Mouse (Mus musculus) small intestine, adult 2 months (tissue): ENCODE data around the gene Cldn3. TPM values are rescaled to one million over a fixed set of nuclear protein-coding genes. Genes with fewer than 3 reads are reported as not detected.
"Not testable (repeated sequence)": the region's sequence is repeated elsewhere in the genome, so short reads cannot be mapped to it uniquely, and the experiment has no call there.

Source experiments
- H3K27ac ChIP-seq: fragments of 200-500 bp; 2 replicates; pipeline ENCODE4 v1.5.1; 2012; ENCODE audit warnings: low read depth, low read length, control low read depth, inconsistent platforms; ENCODE audit not compliant: insufficient read depth
- H3K27me3 ChIP-seq: fragments of 200-500 bp; 2 replicates; pipeline ENCODE4 v1.6.1; 2012; ENCODE audit warnings: mild to moderate bottlenecking, moderate library complexity, low read length, inconsistent platforms; ENCODE audit not compliant: control insufficient read depth, insufficient read depth
- H3K36me3 ChIP-seq: fragments of 200-500 bp; 2 replicates; pipeline ENCODE4 v1.6.1; 2012; ENCODE audit warnings: mild to moderate bottlenecking, low read length, control low read depth, inconsistent platforms; ENCODE audit not compliant: control insufficient read depth, insufficient read depth
- H3K4me1 ChIP-seq: fragments of 200-500 bp; 2 replicates; pipeline ENCODE4 v1.6.1; 2012; ENCODE audit warnings: low read length, inconsistent platforms, mixed read lengths; ENCODE audit not compliant: control insufficient read depth, insufficient read depth, insufficient read length
- H3K4me3 ChIP-seq: fragments of 200-500 bp; 2 replicates; pipeline ENCODE4 v1.5.1; 2012; ENCODE audit warnings: low read depth, mild to moderate bottlenecking, control low read depth, inconsistent platforms, low read length, moderate library complexity
- CTCF ChIP-seq: fragments of 200-500 bp; IDR thresholded peaks from 2 replicates; pipeline ENCODE4 v1.5.1; 2012; ENCODE audit warnings: low read depth, mild to moderate bottlenecking, control low read depth, inconsistent platforms, low read length, moderate library complexity, mixed read lengths; ENCODE audit not compliant: insufficient replicate concordance, insufficient read length; ENCODE audit errors: extremely low read depth
- POLR2A ChIP-seq: fragments of 200-500 bp; IDR thresholded peaks from 2 replicates; pipeline ENCODE4 v1.6.1; 2012; ENCODE audit warnings: low read depth, mild to moderate bottlenecking, control low read depth, inconsistent platforms, low read length, moderate library complexity
- WGBS: fragments of 180-500 bp; shearing (Covaris S2); methylation state at CpG from one replicate; pipeline ENCODE4 v1.1.7; 2018; 5-methylcytosine and 5-hydroxymethylcytosine counted together
- polyA plus RNA-seq: library from polyadenylated mRNA; depleted of rRNA; stranded (reverse); fragments of >200 nt; gene quantifications from 2 replicates; pipeline ENCODE4 v1.2.3, GENCODE M21; 2012; rRNA removed

Cldn3 gene
- 1,043 and 2,448 TPM in 2 replicates for polyA plus RNA-seq

GRCm38 (mm10) chr5:134985633-134986297, at the start of gene Cldn3:
Cldn3 (plus strand) TSS chr5:134986214.
- Histone ChIP-seq H3K27me3 (peaks cover 4% of the 10 kb centered on the region; the same call in 1 of the 2 replicates), H3K27ac (peak within 1 kb of the TSS; percentile 95), H3K36me3 (peaks cover 6% of the 10 kb centered on the region; the same call in 1 of the 2 replicates), H3K4me1 (peaks cover 31% of the 10 kb centered on the region), H3K4me3 (peak within 1 kb of the TSS; percentile 70)
- TF ChIP-seq POLR2A (peak; percentile 98), CTCF (no peak)
- 3% methylated on average over 25 of the region's 25 CpGs for WGBS

- no peak for TF ChIP-seq POLR2A
- no peak for TF ChIP-seq CTCF
- Histone ChIP-seq H3K4me1 (peaks cover 6% of the 10 kb centered on the region), H3K27me3 (no peaks in the 10 kb centered on the region), H3K36me3 (no peaks in the 10 kb centered on the region), H3K27ac (no peak overlapping the region), H3K4me3 (no peak overlapping the region)
- WGBS: 82% methylated on average over 6 of the region's 6 CpGs
Observed at GRCm38 (mm10) chr5:134936626-134937185, 49.3 kb upstream of the Cldn3 start.

- Histone ChIP-seq H3K4me3 (no peak overlapping the region), H3K27ac (no peak overlapping the region), H3K27me3 (no peaks in the 10 kb centered on the region), H3K4me1 (no peaks in the 10 kb centered on the region), H3K36me3 (no peaks in the 10 kb centered on the region)
- TF ChIP-seq POLR2A: no peak
- no peak for TF ChIP-seq CTCF
- WGBS: 74% methylated on average over 3 of the region's 3 CpGs
Observed at GRCm38 (mm10) chr5:134939069-134939468, 46.9 kb upstream of the Cldn3 start.

GRCm38 (mm10) chr5:134939554-134939953, 46.5 kb upstream of the Cldn3 start:
- WGBS: 89% methylated on average over 4 of the region's 7 CpGs
- H3K27ac ChIP-seq, H3K4me3 ChIP-seq, H3K4me1 ChIP-seq, H3K27me3 ChIP-seq, H3K36me3 ChIP-seq: not testable (repeated sequence)

- WGBS: 65% methylated on average over 14 of the region's 14 CpGs
- H3K4me1 ChIP-seq: peaks cover 7% of the 10 kb centered on the region
- no peak for TF ChIP-seq POLR2A
- H3K27ac ChIP-seq: no peak overlapping the region
- H3K27me3 ChIP-seq: peaks cover 6% of the 10 kb centered on the region
- no peak overlapping the region for H3K4me3 ChIP-seq
- no peaks in the 10 kb centered on the region for H3K36me3 ChIP-seq
Observed at GRCm38 (mm10) chr5:134941472-134942209, 44.4 kb upstream of the Cldn3 start.

- H3K27me3 ChIP-seq: peaks cover 6% of the 10 kb centered on the region
- H3K36me3 ChIP-seq: no peaks in the 10 kb centered on the region
- H3K4me1 ChIP-seq: peaks cover 11% of the 10 kb centered on the region
- 66% methylated on average over 2 of the region's 2 CpGs for whole genome bisulfite sequencing
- H3K4me3 ChIP-seq: no peak overlapping the region
- TF ChIP-seq POLR2A: no peak
- TF ChIP-seq CTCF: no peak
- H3K27ac ChIP-seq: no peak overlapping the region
Observed at GRCm38 (mm10) chr5:134942740-134943139, 43.3 kb upstream of the Cldn3 start.

GRCm38 (mm10) chr5:134944179-134944578, 41.8 kb upstream of the Cldn3 start:
- TF ChIP-seq POLR2A (no peak), CTCF (no peak)
- H3K4me1 ChIP-seq: peaks cover 11% of the 10 kb centered on the region
- H3K4me3 ChIP-seq: no peak overlapping the region
- H3K27ac ChIP-seq: no peak overlapping the region
- WGBS: 47% methylated on average over 5 of the region's 5 CpGs
- H3K27me3 ChIP-seq: peaks cover 6% of the 10 kb centered on the region
- H3K36me3 ChIP-seq: no peaks in the 10 kb centered on the region
